Mouse (Mus musculus) kidney, embryonic 15.5 days (tissue): ENCODE measurements at regions not wholly inside any gene's neighbourhood (a gene's known extent, or its start where the extent isn't known, plus 50 kb on each side); places are given as distances from the start of the nearest gene placed in this dataset.

Source experiments
- ATAC-seq: fragments of 200-750 bp; cut with Nextera tagmentation; replicated peaks from 2 replicates; pipeline ENCODE4 v1.8.0; 2017; ENCODE audit warnings: moderate TSS enrichment; ENCODE audit not compliant: low FRiP score
- H3K27ac ChIP-seq: fragments of 300-500 bp; sonication (generic); 2 replicates; pipeline ENCODE4 v1.5.1; 2015; ENCODE audit warnings: mild to moderate bottlenecking, inconsistent platforms
- H3K27me3 ChIP-seq: fragments of 300-500 bp; sonication (generic); 2 replicates; pipeline ENCODE4 v1.6.1; 2015; ENCODE audit warnings: inconsistent platforms
- H3K36me3 ChIP-seq: fragments of 300-500 bp; sonication (generic); 2 replicates; pipeline ENCODE4 v1.6.1; 2015; ENCODE audit warnings: inconsistent platforms
- H3K4me1 ChIP-seq: fragments of 300-500 bp; sonication (generic); 2 replicates; pipeline ENCODE4 v1.6.1; 2015; ENCODE audit warnings: inconsistent platforms
- H3K4me2 ChIP-seq: fragments of 300-500 bp; sonication (generic); 2 replicates; pipeline ENCODE4 v1.6.1; 2015; ENCODE audit warnings: moderate library complexity, mild to moderate bottlenecking, inconsistent platforms
- H3K4me3 ChIP-seq: fragments of 300-500 bp; sonication (generic); replicated peaks from 2 replicates; pipeline ENCODE4 v1.5.1; 2015; ENCODE audit warnings: mild to moderate bottlenecking, inconsistent platforms
- H3K9ac ChIP-seq: fragments of 300-500 bp; sonication (generic); 2 replicates; pipeline ENCODE4 v1.6.1; 2015; ENCODE audit warnings: mild to moderate bottlenecking, inconsistent platforms
- H3K9me3 ChIP-seq: fragments of 300-500 bp; sonication (generic); replicated peaks from 2 replicates; pipeline ENCODE4 v1.6.1; 2016; ENCODE audit warnings: inconsistent platforms
- WGBS: fragments of 180-500 bp; shearing (Covaris S2); methylation state at CpG from one replicate; pipeline ENCODE4 v1.1.7; 2015; ENCODE audit warnings: mixed read lengths; 5-methylcytosine and 5-hydroxymethylcytosine counted together

DNA sequence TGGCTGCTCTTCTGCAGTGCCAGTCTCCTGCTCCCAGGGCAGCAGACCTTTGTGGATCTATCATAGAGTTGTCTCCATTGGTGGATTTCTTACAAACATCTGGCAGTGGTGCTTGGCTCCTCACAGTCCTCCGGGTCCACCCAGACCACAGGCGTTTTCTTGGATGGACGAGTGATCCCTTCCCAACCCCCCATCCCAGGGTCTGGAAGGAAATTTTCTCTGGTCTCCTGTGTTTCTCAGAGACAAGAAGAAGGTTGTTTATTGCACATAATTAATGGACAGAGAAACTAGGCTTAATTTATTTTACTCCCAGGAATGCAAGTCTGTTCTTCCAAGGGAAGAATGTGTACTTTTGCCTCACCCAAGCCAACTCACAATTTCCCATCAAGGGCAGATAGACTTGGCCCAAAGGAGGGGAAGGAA is 67.2 kb upstream of the Boc start:
- H3K27me3 ChIP-seq: no peaks in the 10 kb centered on the region
- no peak overlapping the region for H3K9ac ChIP-seq
- ATAC-seq: no peak
- peak overlapping the region; percentile 55 for H3K27ac ChIP-seq
- no peaks in the 10 kb centered on the region for H3K9me3 ChIP-seq
- H3K4me2 ChIP-seq: no peak overlapping the region
- no peak overlapping the region for H3K4me3 ChIP-seq
- WGBS: 26% methylated on average over 3 of the region's 3 CpGs
- H3K4me1 ChIP-seq: peaks cover 40% of the 10 kb centered on the region
- H3K36me3 ChIP-seq: no peaks in the 10 kb centered on the region

DNA sequence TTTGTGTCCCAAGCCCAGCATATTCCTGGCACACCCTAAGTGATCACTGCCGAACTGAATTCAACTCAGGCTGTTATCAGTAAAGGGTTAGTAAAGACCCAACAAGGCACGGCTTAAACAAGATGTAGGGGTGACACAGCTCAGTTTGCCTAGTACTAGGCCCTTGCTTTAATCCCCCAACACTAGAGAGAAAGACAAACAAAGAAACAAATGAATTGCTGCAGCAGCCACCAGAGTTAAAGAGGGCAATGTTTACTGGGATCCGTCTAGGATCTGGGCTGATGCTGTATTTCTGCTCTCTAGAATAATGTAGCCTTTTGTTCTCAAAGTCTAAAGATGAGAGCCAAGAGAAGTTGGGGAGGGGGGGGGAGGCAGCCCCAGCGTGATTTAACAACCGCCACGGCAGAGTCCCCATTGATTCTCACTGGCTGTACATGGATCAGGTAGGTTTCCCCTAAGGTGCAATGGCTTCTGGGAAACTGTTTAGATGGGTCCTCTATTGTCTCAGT is 66.5 kb upstream of the Boc start:
- Histone ChIP-seq H3K27me3 (no peaks in the 10 kb centered on the region), H3K9ac (no peak overlapping the region), H3K9me3 (no peaks in the 10 kb centered on the region), H3K4me2 (no peak overlapping the region), H3K27ac (peak overlapping the region; percentile 55), H3K4me1 (peaks cover 38% of the 10 kb centered on the region), H3K36me3 (no peaks in the 10 kb centered on the region), H3K4me3 (no peak overlapping the region)
- no peak for ATAC-seq
- 64% methylated on average over 6 of the region's 6 CpGs for WGBS

GRCm38 (mm10) chr16:44621573-44621972 is 62.9 kb upstream of the Boc start:
- Histone ChIP-seq H3K4me3 (no peak overlapping the region), H3K9me3 (no peaks in the 10 kb centered on the region), H3K27me3 (no peaks in the 10 kb centered on the region), H3K9ac (no peak overlapping the region), H3K36me3 (no peaks in the 10 kb centered on the region), H3K27ac (no peak overlapping the region), H3K4me2 (no peak overlapping the region), H3K4me1 (peaks cover 26% of the 10 kb centered on the region)
- ATAC-seq: no peak
- 74% methylated on average over 5 of the region's 5 CpGs for WGBS

DNA sequence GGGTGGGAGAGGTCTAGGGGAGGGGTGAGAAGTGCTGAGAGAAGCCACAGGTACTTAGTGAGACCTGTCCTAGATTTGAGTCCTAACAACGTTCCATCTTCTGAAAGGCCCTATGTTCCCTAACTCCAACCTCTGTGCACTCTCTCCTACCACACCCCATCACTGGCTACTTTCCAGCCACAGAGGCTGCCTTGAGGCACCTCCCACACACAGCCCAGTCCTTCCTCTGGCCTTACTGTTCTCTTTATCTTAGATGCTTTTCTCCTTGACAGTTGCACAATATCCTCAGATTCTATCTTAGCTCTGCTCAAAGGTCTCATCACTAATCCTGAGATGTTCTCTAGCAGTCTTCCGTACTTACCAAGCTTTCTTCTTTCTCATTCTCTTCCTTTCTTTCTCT is 61.8 kb upstream of the Boc start:
- H3K4me3 ChIP-seq: no peak overlapping the region
- no peaks in the 10 kb centered on the region for H3K27me3 ChIP-seq
- no peak for ATAC-seq
- WGBS: 73% methylated on average over 2 of the region's 2 CpGs
- H3K4me2 ChIP-seq: no peak overlapping the region
- no peaks in the 10 kb centered on the region for H3K36me3 ChIP-seq
- H3K27ac ChIP-seq: no peak overlapping the region
- peaks cover 27% of the 10 kb centered on the region for H3K4me1 ChIP-seq
- H3K9ac ChIP-seq: no peak overlapping the region
- H3K9me3 ChIP-seq: no peaks in the 10 kb centered on the region

GRCm38 (mm10) chr16:44619476-44620103 is 60.9 kb upstream of the Boc start:
- ATAC-seq: no peak
- Histone ChIP-seq H3K9ac (no peak overlapping the region), H3K27ac (no peak overlapping the region)

DNA sequence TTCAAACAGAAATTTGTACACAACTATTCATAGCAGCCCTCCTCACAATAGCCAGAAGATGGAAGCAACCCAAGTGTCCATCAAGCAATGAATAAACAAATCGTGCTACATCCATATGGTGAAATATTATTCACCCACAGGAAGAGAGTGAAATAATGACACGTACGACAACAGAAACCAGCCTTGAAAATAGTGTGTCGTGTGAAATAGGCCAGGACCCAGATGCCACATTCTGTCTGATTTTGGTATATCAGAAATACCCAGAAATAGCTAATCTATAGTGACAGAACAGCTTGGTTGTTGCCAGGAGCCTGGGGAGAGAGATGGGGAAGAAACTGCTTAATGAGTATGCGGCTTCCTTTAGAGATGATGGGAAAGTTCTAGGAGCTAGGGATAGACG is 58.3 kb upstream of the Boc start:
- Histone ChIP-seq H3K4me1 (peaks cover 28% of the 10 kb centered on the region), H3K4me2 (no peak overlapping the region), H3K4me3 (no peak overlapping the region), H3K27ac (peak overlapping the region; percentile 85), H3K27me3 (no peaks in the 10 kb centered on the region), H3K9me3 (no peaks in the 10 kb centered on the region), H3K36me3 (no peaks in the 10 kb centered on the region), H3K9ac (no peak overlapping the region)
- no peak for ATAC-seq
- WGBS: 76% methylated on average over 6 of the region's 6 CpGs

More at GRCm38 (mm10) chr16:44619476-44620103, 60.9 kb upstream of the Boc start:
- H3K9me3 ChIP-seq: no peaks in the 10 kb centered on the region
- H3K4me3 ChIP-seq: no peak overlapping the region
- H3K4me2 ChIP-seq: no peak overlapping the region
- 83% methylated on average over 4 of the region's 4 CpGs for WGBS
- H3K4me1 ChIP-seq: peaks cover 28% of the 10 kb centered on the region
- no peaks in the 10 kb centered on the region for H3K27me3 ChIP-seq
- no peaks in the 10 kb centered on the region for H3K36me3 ChIP-seq

- H3K27me3 ChIP-seq: no peaks in the 10 kb centered on the region
- no peak overlapping the region for H3K4me3 ChIP-seq
- 10% methylated on average over 5 of the region's 5 CpGs for WGBS
- H3K9me3 ChIP-seq: no peaks in the 10 kb centered on the region
- peak; percentile 91 for ATAC-seq
- no peaks in the 10 kb centered on the region for H3K36me3 ChIP-seq
- H3K27ac ChIP-seq: peak overlapping the region; percentile 85
- peaks cover 28% of the 10 kb centered on the region for H3K4me1 ChIP-seq
- no peak overlapping the region for H3K4me2 ChIP-seq
- no peak overlapping the region for H3K9ac ChIP-seq
These were observed 57.7 kb upstream of the Boc start for GRCm38 (mm10) chr16:44616376-44616775.

DNA sequence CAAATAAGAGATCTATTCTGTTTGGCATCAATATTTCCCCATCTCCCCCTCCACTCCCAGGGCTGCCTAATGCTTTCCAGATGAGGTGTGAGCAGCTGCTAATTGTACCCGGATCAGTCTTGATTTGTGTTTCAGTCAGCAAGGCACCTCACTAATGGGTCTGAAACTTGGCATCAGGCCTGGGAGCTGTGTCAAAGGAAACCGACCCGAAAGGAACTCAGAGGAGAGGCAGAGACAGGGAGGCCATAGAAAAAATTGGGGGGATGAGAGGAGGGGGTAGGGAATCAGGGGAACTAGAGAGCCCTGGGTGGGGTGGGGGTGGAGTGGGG is 57.1 kb upstream of the Boc start:
- no peaks in the 10 kb centered on the region for H3K27me3 ChIP-seq
- H3K27ac ChIP-seq: peak overlapping the region; percentile 85
- WGBS: 11% methylated on average over 3 of the region's 3 CpGs
- no peaks in the 10 kb centered on the region for H3K36me3 ChIP-seq
- H3K4me2 ChIP-seq: no peak overlapping the region
- H3K4me3 ChIP-seq: no peak overlapping the region
- peaks cover 28% of the 10 kb centered on the region for H3K4me1 ChIP-seq
- peak; percentile 45; the same call in 1 of the 2 replicates for ATAC-seq
- no peaks in the 10 kb centered on the region for H3K9me3 ChIP-seq
- H3K9ac ChIP-seq: no peak overlapping the region

- Histone ChIP-seq H3K36me3 (no peaks in the 10 kb centered on the region), H3K27me3 (no peaks in the 10 kb centered on the region), H3K4me2 (no peak overlapping the region), H3K27ac (peak overlapping the region; percentile 85), H3K4me1 (peaks cover 25% of the 10 kb centered on the region), H3K9ac (no peak overlapping the region), H3K9me3 (no peaks in the 10 kb centered on the region), H3K4me3 (no peak overlapping the region)
- 44% methylated on average over 9 of the region's 9 CpGs for WGBS
- ATAC-seq: no peak
These were observed 56.6 kb upstream of the Boc start for GRCm38 (mm10) chr16:44615172-44615877.

DNA sequence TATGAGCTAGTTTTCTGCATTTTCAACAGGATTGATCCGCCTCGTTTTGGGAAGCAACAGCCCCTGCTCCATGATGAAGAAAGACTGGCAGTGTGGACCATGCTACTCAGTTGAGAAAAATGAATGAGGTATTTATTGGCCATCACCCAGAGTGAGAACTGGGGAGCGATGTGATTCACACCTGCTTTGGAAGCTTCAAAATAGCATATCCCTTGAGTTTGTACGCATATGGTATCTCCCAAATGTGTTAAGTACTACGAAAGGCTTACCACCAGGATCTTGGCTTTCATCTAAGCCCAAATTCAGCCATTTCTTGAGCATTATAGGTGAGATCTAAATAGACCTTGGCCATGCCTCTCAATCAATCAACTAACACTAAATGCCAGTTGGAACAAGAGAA is 55.5 kb upstream of the Boc start:
- 92% methylated on average over 5 of the region's 5 CpGs for WGBS
- H3K4me2 ChIP-seq: no peak overlapping the region
- ATAC-seq: no peak

DNA sequence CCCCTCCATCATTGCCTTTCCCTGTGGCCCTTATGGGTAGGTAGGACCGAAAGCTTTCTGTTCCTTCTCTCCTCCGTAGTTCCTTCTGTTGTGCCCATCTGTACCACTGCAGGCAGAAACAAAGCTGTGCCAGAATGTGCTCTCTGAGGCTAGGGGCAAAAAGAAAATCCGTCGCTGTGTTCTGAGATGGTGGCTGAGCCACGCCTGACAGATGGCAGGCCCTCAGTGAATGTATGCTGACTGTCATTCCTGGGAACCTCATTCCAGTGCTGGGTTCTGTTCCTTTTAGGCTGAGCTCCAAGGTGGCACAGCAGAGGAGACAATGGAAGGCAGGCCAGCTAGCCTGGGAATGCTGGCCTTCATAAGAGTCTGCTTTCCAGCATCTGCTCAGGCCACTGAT is 54.0 kb upstream of the Boc start:
- WGBS: 86% methylated on average over 5 of the region's 5 CpGs
- Histone ChIP-seq H3K36me3 (no peaks in the 10 kb centered on the region), H3K27ac (no peak overlapping the region), H3K4me1 (peaks cover 23% of the 10 kb centered on the region), H3K9ac (no peak overlapping the region), H3K27me3 (no peaks in the 10 kb centered on the region), H3K4me2 (no peak overlapping the region), H3K4me3 (no peak overlapping the region), H3K9me3 (no peaks in the 10 kb centered on the region)
- ATAC-seq: no peak

More for the DNA sequence above, 55.5 kb upstream of the Boc start:
- Histone ChIP-seq H3K27ac (no peak overlapping the region), H3K4me3 (no peak overlapping the region), H3K9ac (no peak overlapping the region), H3K36me3 (no peaks in the 10 kb centered on the region), H3K4me1 (peaks cover 23% of the 10 kb centered on the region), H3K27me3 (no peaks in the 10 kb centered on the region), H3K9me3 (no peaks in the 10 kb centered on the region)

- ATAC-seq: no peak
- Histone ChIP-seq H3K27me3 (no peaks in the 10 kb centered on the region), H3K27ac (no peak overlapping the region), H3K9me3 (no peaks in the 10 kb centered on the region), H3K36me3 (no peaks in the 10 kb centered on the region), H3K4me2 (no peak overlapping the region), H3K4me3 (no peak overlapping the region), H3K9ac (no peak overlapping the region), H3K4me1 (peaks cover 15% of the 10 kb centered on the region)
- WGBS: 83% methylated on average over 6 of the region's 6 CpGs
These were observed 52.8 kb upstream of the Boc start for GRCm38 (mm10) chr16:44611525-44611924.
